Mouse (Mus musculus): ENCODE results near the gene Psme2. TPM values are rescaled to one million over a fixed set of nuclear protein-coding genes. Genes with fewer than 3 reads are reported as not detected.

Gene Psme2
- polyA plus RNA-seq, 1 experiment = 104 TPM

- TF ChIP-seq POLR2A (IDR thresholded peaks at IDR 0.05; ENCODE audit: control insufficient read depth, extremely low read depth, insufficient read depth, low read length, poor library complexity) (no peak), CTCF (IDR thresholded peaks at IDR 0.05; ENCODE audit: borderline replicate concordance, control insufficient read depth, extremely low read depth, insufficient read depth, low read length, poor library complexity) (no peak)
- DNase-seq = no peak
- no peaks in the 10 kb centered on the region for H3K27me3 ChIP-seq (ENCODE audit: control insufficient read depth, insufficient read depth, low read length)
- peaks cover 8% of the 10 kb centered on the region for H3K4me1 ChIP-seq (replicated peaks; ENCODE audit: control insufficient read depth, insufficient read depth, low read length)
- H3K36me3 ChIP-seq (ENCODE audit: control insufficient read depth, insufficient read depth, low read length) = peaks cover 14% of the 10 kb centered on the region
- H3K4me3 ChIP-seq (ENCODE audit: control insufficient read depth, insufficient read depth, low read length) = no peak overlapping the region
- H3K27ac ChIP-seq (ENCODE audit: control insufficient read depth, insufficient read depth, low read length) = no peak overlapping the region
- 96% methylated on average over 10 of the region's 10 CpGs for WGBS
Measured at GRCm38 (mm10) chr14:55561860-55562259, 29.1 kb downstream of the Psme2 start.

- H3K4me1 ChIP-seq (replicated peaks; ENCODE audit: control insufficient read depth, insufficient read depth, low read length) = peaks cover 8% of the 10 kb centered on the region
- H3K4me3 ChIP-seq (ENCODE audit: control insufficient read depth, insufficient read depth, low read length) = peak within 1 kb of the TSS; percentile 79
- H3K27me3 ChIP-seq (ENCODE audit: control insufficient read depth, insufficient read depth, low read length) = no peaks in the 10 kb centered on the region
- DNase-seq = peak; percentile 97
- TF ChIP-seq CTCF (IDR thresholded peaks at IDR 0.05; ENCODE audit: borderline replicate concordance, control insufficient read depth, extremely low read depth, insufficient read depth, low read length, poor library complexity) (no peak), POLR2A (IDR thresholded peaks at IDR 0.05; ENCODE audit: control insufficient read depth, extremely low read depth, insufficient read depth, low read length, poor library complexity) (peak; percentile 61)
- WGBS = under 1% methylated on average over 51 of the region's 51 CpGs
- H3K36me3 ChIP-seq (ENCODE audit: control insufficient read depth, insufficient read depth, low read length) = peaks cover 6% of the 10 kb centered on the region
- H3K27ac ChIP-seq (ENCODE audit: control insufficient read depth, insufficient read depth, low read length) = peak within 1 kb of the TSS; percentile 92
Measured at GRCm38 (mm10) chr14:55560202-55561073, 30.5 kb downstream of the Psme2 start, which contains the start of gene A730061H03Rik. Gene A730061H03Rik (minus strand): TSS chr14:55560406.

- H3K4me1 ChIP-seq (replicated peaks; ENCODE audit: control insufficient read depth, insufficient read depth, low read length) = peaks cover 8% of the 10 kb centered on the region
- under 1% methylated on average over 27 of the region's 27 CpGs for WGBS
- H3K27ac ChIP-seq (ENCODE audit: control insufficient read depth, insufficient read depth, low read length) = peak within 1 kb of the TSS; percentile 92
- H3K27me3 ChIP-seq (ENCODE audit: control insufficient read depth, insufficient read depth, low read length) = no peaks in the 10 kb centered on the region
- H3K4me3 ChIP-seq (ENCODE audit: control insufficient read depth, insufficient read depth, low read length) = peak within 1 kb of the TSS; percentile 79
- TF ChIP-seq POLR2A (IDR thresholded peaks at IDR 0.05; ENCODE audit: control insufficient read depth, extremely low read depth, insufficient read depth, low read length, poor library complexity) (no peak; the same call in 1 of the 2 replicates), CTCF (IDR thresholded peaks at IDR 0.05; ENCODE audit: borderline replicate concordance, control insufficient read depth, extremely low read depth, insufficient read depth, low read length, poor library complexity) (peak; percentile 36; the same call in 1 of the 2 replicates)
- peak; percentile 87 for DNase-seq
- H3K36me3 ChIP-seq (ENCODE audit: control insufficient read depth, insufficient read depth, low read length) = peaks cover under 1% of the 10 kb centered on the region
Measured at GRCm38 (mm10) chr14:55559799-55560201, 31.1 kb downstream of the Psme2 start, which contains the start of gene Dcaf11. Gene Dcaf11 (plus strand): TSS chr14:55560006.

- no peak overlapping the region for H3K4me3 ChIP-seq (ENCODE audit: control insufficient read depth, insufficient read depth, low read length)
- H3K4me1 ChIP-seq (replicated peaks; ENCODE audit: control insufficient read depth, insufficient read depth, low read length) = peaks cover 10% of the 10 kb centered on the region
- H3K27ac ChIP-seq (ENCODE audit: control insufficient read depth, insufficient read depth, low read length) = no peak overlapping the region
- no peaks in the 10 kb centered on the region for H3K27me3 ChIP-seq (ENCODE audit: control insufficient read depth, insufficient read depth, low read length)
- H3K36me3 ChIP-seq (ENCODE audit: control insufficient read depth, insufficient read depth, low read length) = no peaks in the 10 kb centered on the region
- DNase-seq = no peak
- WGBS = 53% methylated on average over 6 of the region's 6 CpGs
- TF ChIP-seq CTCF (IDR thresholded peaks at IDR 0.05; ENCODE audit: borderline replicate concordance, control insufficient read depth, extremely low read depth, insufficient read depth, low read length, poor library complexity) = no peak
- TF ChIP-seq POLR2A (IDR thresholded peaks at IDR 0.05; ENCODE audit: control insufficient read depth, extremely low read depth, insufficient read depth, low read length, poor library complexity) = no peak
Measured at GRCm38 (mm10) chr14:55558740-55559448, 32.0 kb downstream of the Psme2 start.

- Histone ChIP-seq H3K4me1 (replicated peaks; ENCODE audit: control insufficient read depth, insufficient read depth, low read length) (peaks cover 10% of the 10 kb centered on the region), H3K4me3 (ENCODE audit: control insufficient read depth, insufficient read depth, low read length) (no peak overlapping the region), H3K36me3 (ENCODE audit: control insufficient read depth, insufficient read depth, low read length) (no peaks in the 10 kb centered on the region), H3K27me3 (ENCODE audit: control insufficient read depth, insufficient read depth, low read length) (no peaks in the 10 kb centered on the region), H3K27ac (ENCODE audit: control insufficient read depth, insufficient read depth, low read length) (no peak overlapping the region)
- WGBS = 95% methylated on average over 3 of the region's 3 CpGs
- DNase-seq = no peak
- no peak for TF ChIP-seq POLR2A (IDR thresholded peaks at IDR 0.05; ENCODE audit: control insufficient read depth, extremely low read depth, insufficient read depth, low read length, poor library complexity)
- no peak for TF ChIP-seq CTCF (IDR thresholded peaks at IDR 0.05; ENCODE audit: borderline replicate concordance, control insufficient read depth, extremely low read depth, insufficient read depth, low read length, poor library complexity)
Measured at GRCm38 (mm10) chr14:55557587-55557986, 33.3 kb downstream of the Psme2 start.

- DNase-seq = peak; percentile 68
- Histone ChIP-seq H3K27ac (ENCODE audit: control insufficient read depth, insufficient read depth, low read length) (no peak overlapping the region), H3K27me3 (ENCODE audit: control insufficient read depth, insufficient read depth, low read length) (no peaks in the 10 kb centered on the region), H3K4me3 (ENCODE audit: control insufficient read depth, insufficient read depth, low read length) (no peak overlapping the region), H3K36me3 (ENCODE audit: control insufficient read depth, insufficient read depth, low read length) (no peaks in the 10 kb centered on the region), H3K4me1 (replicated peaks; ENCODE audit: control insufficient read depth, insufficient read depth, low read length) (peaks cover 10% of the 10 kb centered on the region)
- no peak for TF ChIP-seq CTCF (IDR thresholded peaks at IDR 0.05; ENCODE audit: borderline replicate concordance, control insufficient read depth, extremely low read depth, insufficient read depth, low read length, poor library complexity)
- no peak for TF ChIP-seq POLR2A (IDR thresholded peaks at IDR 0.05; ENCODE audit: control insufficient read depth, extremely low read depth, insufficient read depth, low read length, poor library complexity)
- WGBS = 21% methylated on average over 5 of the region's 5 CpGs
Measured at GRCm38 (mm10) chr14:55557003-55557402, 33.9 kb downstream of the Psme2 start.
